Mouse (Mus musculus) bone marrow macrophage, adult 2 months (primary cell): Measurements from ENCODE around the gene Cdnf. TPM values are rescaled to one million over a fixed set of nuclear protein-coding genes. Genes with fewer than 3 reads are reported as not detected.

ENCODE experiments used
- H3K27ac ChIP-seq: 2 replicates; pipeline ENCODE4 v1.5.1; 2012; ENCODE audit warnings: low read depth, low read length; ENCODE audit not compliant: insufficient read depth
- H3K4me1 ChIP-seq: 2 replicates; pipeline ENCODE4 v1.6.1; 2012; ENCODE audit warnings: low read length; ENCODE audit not compliant: control insufficient read depth, insufficient read depth
- H3K4me3 ChIP-seq: 2 replicates; pipeline ENCODE4 v1.5.1; 2012; ENCODE audit warnings: mild to moderate bottlenecking, low read length, moderate library complexity; ENCODE audit not compliant: insufficient read depth
- CTCF ChIP-seq: IDR thresholded peaks from 2 replicates; pipeline ENCODE4 v1.5.1; 2012; ENCODE audit warnings: low read depth, mild to moderate bottlenecking, low read length, moderate library complexity
- POLR2A ChIP-seq: IDR thresholded peaks from 2 replicates; pipeline ENCODE4 v1.6.1; 2012; ENCODE audit warnings: mild to moderate bottlenecking, low read depth, low read length, borderline replicate concordance
- polyA plus RNA-seq: library from polyadenylated mRNA; stranded (reverse); fragments of >200 nt; gene quantifications from 2 replicates; pipeline ENCODE4 v1.2.4, GENCODE M21; 2012; ENCODE audit not compliant: missing spikeins, insufficient read depth, insufficient read length

Cdnf gene
- 0.97 and 1.1 TPM in 2 replicates for polyA plus RNA-seq

GRCm38 (mm10) chr2:3512552-3513454 lies at the start of gene Cdnf, which contains the start of the genes Gm45902 and Hspa14:
Gene Cdnf, plus strand, starts transcription at chr2:3513030.
Gene Gm45902, minus strand, starts transcription at chr2:3512790.
Gene Hspa14, minus strand, starts transcription at chr2:3512814.
- Histone ChIP-seq H3K27ac (peak within 1 kb of the TSS; percentile 57), H3K4me3 (peak within 1 kb of the TSS; percentile 86), H3K4me1 (peaks cover 8% of the 10 kb centered on the region)
- TF ChIP-seq POLR2A (peak; percentile 70; the same call in 1 of the 2 replicates), CTCF (no peak)

- H3K4me1 ChIP-seq: peaks cover 22% of the 10 kb centered on the region
- TF ChIP-seq CTCF (no peak), POLR2A (no peak)
- H3K27ac ChIP-seq: no peak overlapping the region
- peak overlapping the region; percentile 82 for H3K4me3 ChIP-seq
Measured at GRCm38 (mm10) chr2:3473891-3474290, 38.9 kb upstream of the Cdnf start.

- Histone ChIP-seq H3K27ac (peak overlapping the region; percentile 25), H3K4me3 (peak overlapping the region; percentile 82), H3K4me1 (peaks cover 22% of the 10 kb centered on the region)
- no peak for TF ChIP-seq CTCF
Measured at GRCm38 (mm10) chr2:3474361-3474805, 38.4 kb upstream of the Cdnf start.

- Histone ChIP-seq H3K4me1 (peaks cover 22% of the 10 kb centered on the region), H3K27ac (peak within 1 kb of the TSS; percentile 25), H3K4me3 (peak within 1 kb of the TSS; percentile 82)
- no peak for TF ChIP-seq CTCF
- TF ChIP-seq POLR2A: no peak
Measured at GRCm38 (mm10) chr2:3474861-3475283, 38.0 kb upstream of the Cdnf start, which contains the start of gene Suv39h2. Gene Suv39h2, minus strand, starts transcription at chr2:3475031.

- peak overlapping the region; percentile 72; the same call in 1 of the 2 replicates for H3K4me3 ChIP-seq
- H3K27ac ChIP-seq: no peak overlapping the region
- H3K4me1 ChIP-seq: peaks cover 19% of the 10 kb centered on the region
- TF ChIP-seq CTCF (no peak), POLR2A (no peak)
Measured at GRCm38 (mm10) chr2:3475746-3476251, 37.0 kb upstream of the Cdnf start.

- H3K4me1 ChIP-seq: peaks cover 7% of the 10 kb centered on the region
- no peak overlapping the region for H3K27ac ChIP-seq
- TF ChIP-seq POLR2A (no peak), CTCF (no peak)
- H3K4me3 ChIP-seq: no peak overlapping the region
Measured at GRCm38 (mm10) chr2:3480239-3480638, 32.6 kb upstream of the Cdnf start.

GRCm38 (mm10) chr2:3489816-3490215 lies 23.0 kb upstream of the Cdnf start:
- no peak overlapping the region for H3K4me3 ChIP-seq
- no peak for TF ChIP-seq POLR2A
- TF ChIP-seq CTCF: no peak
- H3K4me1 ChIP-seq: no peaks in the 10 kb centered on the region
- H3K27ac ChIP-seq: no peak overlapping the region

- TF ChIP-seq POLR2A (no peak), CTCF (no peak)
- Histone ChIP-seq H3K27ac (no peak overlapping the region), H3K4me3 (no peak overlapping the region), H3K4me1 (peaks cover 1% of the 10 kb centered on the region)
Measured at GRCm38 (mm10) chr2:3493833-3494409, 18.9 kb upstream of the Cdnf start.

- Histone ChIP-seq H3K4me1 (peaks cover 22% of the 10 kb centered on the region), H3K27ac (peak overlapping the region; percentile 63), H3K4me3 (no peak overlapping the region)
- TF ChIP-seq CTCF: no peak
- no peak for TF ChIP-seq POLR2A
Measured at GRCm38 (mm10) chr2:3499543-3499942, 13.3 kb upstream of the Cdnf start.

GRCm38 (mm10) chr2:3500886-3501285 lies 11.9 kb upstream of the Cdnf start:
- Histone ChIP-seq H3K27ac (no peak overlapping the region), H3K4me1 (peaks cover 22% of the 10 kb centered on the region), H3K4me3 (no peak overlapping the region)
- TF ChIP-seq CTCF (no peak), POLR2A (no peak)
